Mouse (Mus musculus): ENCODE measurements around the gene Abca3.

The Abca3 gene

GRCm38 (mm10) chr17:24351760-24352357, at the start of gene Abca3:
Abca3 (plus strand) TSS chr17:24351950.
- DNase-seq (ENCODE audit: low spot score), result peak; percentile 92

- DNase-seq (ENCODE audit: low spot score), result no peak
These were observed 44.2 kb upstream of the Abca3 start for GRCm38 (mm10) chr17:24307500-24307899.

GRCm38 (mm10) chr17:24320826-24321225, 30.9 kb upstream of the Abca3 start:
- no peak for DNase-seq (ENCODE audit: low spot score)

- no peak for DNase-seq (ENCODE audit: low spot score)
These were observed 26.7 kb upstream of the Abca3 start for GRCm38 (mm10) chr17:24325051-24325450.

GRCm38 (mm10) chr17:24327656-24328055, 24.1 kb upstream of the Abca3 start:
- no peak for DNase-seq (ENCODE audit: low spot score)

- DNase-seq (ENCODE audit: low spot score), result no peak
These were observed 7.1 kb upstream of the Abca3 start for GRCm38 (mm10) chr17:24344672-24345071.

- no peak for DNase-seq (ENCODE audit: low spot score)
These were observed 4.9 kb upstream of the Abca3 start for GRCm38 (mm10) chr17:24346831-24347230.

GRCm38 (mm10) chr17:24349176-24349575, 2.6 kb upstream of the Abca3 start:
- DNase-seq (ENCODE audit: low spot score), result no peak

GRCm38 (mm10) chr17:24350926-24351759, 607 bp upstream of the Abca3 start, which contains the start of gene Abca17:
Abca17 (minus strand) TSS chr17:24351068.
- DNase-seq (ENCODE audit: low spot score), result no peak

GRCm38 (mm10) chr17:24352370-24353194, 832 bp downstream of the Abca3 start:
- DNase-seq (ENCODE audit: low spot score), result no peak

- DNase-seq (ENCODE audit: low spot score), result no peak
These were observed 2.2 kb downstream of the Abca3 start for GRCm38 (mm10) chr17:24353960-24354359.

GRCm38 (mm10) chr17:24355284-24355683, 3.5 kb downstream of the Abca3 start:
- no peak for DNase-seq (ENCODE audit: low spot score)

- DNase-seq (ENCODE audit: low spot score), result no peak
These were observed 7.3 kb downstream of the Abca3 start for GRCm38 (mm10) chr17:24359006-24359405.

- no peak for DNase-seq (ENCODE audit: low spot score)
These were observed 8.2 kb downstream of the Abca3 start for GRCm38 (mm10) chr17:24359903-24360302.

- DNase-seq (ENCODE audit: low spot score), result no peak
These were observed 9.1 kb downstream of the Abca3 start for GRCm38 (mm10) chr17:24360841-24361240.

- no peak for DNase-seq (ENCODE audit: low spot score)
These were observed 9.5 kb downstream of the Abca3 start for GRCm38 (mm10) chr17:24361291-24361690.

GRCm38 (mm10) chr17:24362527-24362926, 10.8 kb downstream of the Abca3 start:
- no peak for DNase-seq (ENCODE audit: low spot score)

- DNase-seq (ENCODE audit: low spot score), result no peak
These were observed 12.7 kb downstream of the Abca3 start for GRCm38 (mm10) chr17:24364461-24364860.

- no peak for DNase-seq (ENCODE audit: low spot score)
These were observed 14.1 kb downstream of the Abca3 start for GRCm38 (mm10) chr17:24365863-24366262.

GRCm38 (mm10) chr17:24375094-24375712, 23.5 kb downstream of the Abca3 start:
- no peak for DNase-seq (ENCODE audit: low spot score)

GRCm38 (mm10) chr17:24375886-24376285, 24.1 kb downstream of the Abca3 start:
- no peak for DNase-seq (ENCODE audit: low spot score)

- DNase-seq (ENCODE audit: low spot score), result no peak
These were observed 26.7 kb downstream of the Abca3 start for GRCm38 (mm10) chr17:24378496-24378895.

Measured in ovary, adult 18-20 months (tissue).